Mouse (Mus musculus): ENCODE measurements around the gene Apba1.

- no peak for TF ChIP-seq CTCF (IDR thresholded peaks at IDR 0.05; ENCODE audit: low read depth)
- no peak for TF ChIP-seq EP300 (IDR thresholded peaks at IDR 0.05; ENCODE audit: low read depth)
Measured at GRCm38 (mm10) chr19:23942886-23943285, 184.2 kb downstream of the Apba1 start.
